Mouse (Mus musculus) left cerebral cortex, postnatal 36 days (tissue): ENCODE results near the gene Mill2. TPM values are rescaled to one million over a fixed set of nuclear protein-coding genes. Genes with fewer than 3 reads are reported as not detected.

ENCODE experiments used
- total RNA-seq, 2 experiments: library from RNA; stranded (reverse); gene quantifications; 2 replicates each; pipeline ENCODE4 v1.2.3; 2021

The Mill2 gene
- total RNA-seq, 2 experiments from 2014 or later: 1.2 to 3.0 TPM

Other genes with a start within 250 kb of the Mill2 start
- not detected for gene Psg23, start 223.5 kb upstream of the Mill2 start, total RNA-seq
- not detected for gene Psg21, start 183.2 kb upstream of the Mill2 start, total RNA-seq
- gene Psg20, start 153.8 kb upstream of the Mill2 start, total RNA-seq: not detected
- gene Psg22, start 121.9 kb upstream of the Mill2 start, total RNA-seq: not detected
- gene Psg19, start 41.4 kb upstream of the Mill2 start, total RNA-seq: not detected
- not detected for gene Psg17, start 18.4 kb upstream of the Mill2 start, total RNA-seq
- gene Pglyrp1, start 31.4 kb downstream of the Mill2 start, total RNA-seq: 10 to 100 TPM; 20.5 to 21.9 TPM
- gene Ccdc61, start 70.4 kb downstream of the Mill2 start, total RNA-seq: 10 to 100 TPM; 10.6 to 11.0 TPM
- 10 to 100 TPM; 75.3 to 88.8 TPM for gene Nova2, start 85.9 kb downstream of the Mill2 start, total RNA-seq
- gene Nanos2, start 147.4 kb downstream of the Mill2 start, total RNA-seq: 1 to 10 TPM in 1 of 2 experiments, under 1 TPM in 1; 0.47 to 1.3 TPM
- gene Mypop, start 151.3 kb downstream of the Mill2 start, total RNA-seq: 10 to 100 TPM; 53.5 to 55.3 TPM
- gene Irf2bp1, start 164.1 kb downstream of the Mill2 start, total RNA-seq: 10 to 100 TPM; 46.3 to 53.5 TPM
- gene Foxa3, start 183.6 kb downstream of the Mill2 start, total RNA-seq: not detected
- 100 to 1,000 TPM; 126 to 129 TPM for gene Sympk, start 184.4 kb downstream of the Mill2 start, total RNA-seq
- under 1 TPM in 1 of 2 experiments, not detected in 1; 0.25 TPM for gene Rsph6a, start 214.7 kb downstream of the Mill2 start, total RNA-seq
- gene Dmwd, start 236.3 kb downstream of the Mill2 start, total RNA-seq: 100 to 1,000 TPM; 146 to 148 TPM
- 10 to 100 TPM; 21.4 to 40.2 TPM for gene Dmpk, start 243.9 kb downstream of the Mill2 start, total RNA-seq